Mouse (Mus musculus) megakaryocyte, adult 5-6 weeks (primary cell): ENCODE measurements at regions not wholly inside any gene's neighbourhood (a gene's known extent, or its start where the extent isn't known, plus 50 kb on each side); places are given as distances from the start of the nearest gene placed in this dataset.

Experiments
- ATAC-seq: 2 replicates; pipeline ENCODE4 v1.8.0; 2016; ENCODE audit warnings: mild to moderate bottlenecking, inconsistent platforms; ENCODE audit not compliant: poor library complexity, severe bottlenecking

GRCm38 (mm10) chr17:62292703-62293102 lies 588.4 kb downstream of the Efna5 start:
- no peak for ATAC-seq

- ATAC-seq: no peak
Measured at GRCm38 (mm10) chr17:62287666-62288065, 593.5 kb downstream of the Efna5 start.

- no peak for ATAC-seq
Measured at GRCm38 (mm10) chr17:62287127-62287526, 594.0 kb downstream of the Efna5 start.

GRCm38 (mm10) chr17:62286086-62287080 lies 594.7 kb downstream of the Efna5 start:
- no peak for ATAC-seq

GRCm38 (mm10) chr17:62280201-62280600 lies 600.9 kb downstream of the Efna5 start:
- ATAC-seq: no peak

GRCm38 (mm10) chr17:62271399-62271798 lies 609.7 kb downstream of the Efna5 start:
- no peak for ATAC-seq

- no peak for ATAC-seq
Measured at GRCm38 (mm10) chr17:62269279-62269678, 611.8 kb downstream of the Efna5 start.

GRCm38 (mm10) chr17:62253448-62253847 lies 627.7 kb downstream of the Efna5 start:
- ATAC-seq: no peak

- ATAC-seq: no peak
Measured at GRCm38 (mm10) chr17:62248011-62248410, 633.1 kb downstream of the Efna5 start.

GRCm38 (mm10) chr17:62246650-62247049 lies 634.5 kb downstream of the Efna5 start:
- no peak for ATAC-seq

- ATAC-seq: no peak
Measured at GRCm38 (mm10) chr17:62230939-62231338, 650.2 kb downstream of the Efna5 start.

GRCm38 (mm10) chr17:62210441-62211025 lies 670.6 kb downstream of the Efna5 start:
- ATAC-seq: no peak

- no peak for ATAC-seq
Measured at GRCm38 (mm10) chr17:62202658-62203057, 678.5 kb downstream of the Efna5 start.

- no peak for ATAC-seq
Measured at GRCm38 (mm10) chr17:62200491-62200890, 680.6 kb downstream of the Efna5 start.

- ATAC-seq: no peak
Measured at GRCm38 (mm10) chr17:62199559-62199958, 681.6 kb downstream of the Efna5 start.

- no peak for ATAC-seq
Measured at GRCm38 (mm10) chr17:62178612-62179210, 702.4 kb downstream of the Efna5 start.

GRCm38 (mm10) chr17:62176336-62176735 lies 704.8 kb downstream of the Efna5 start:
- no peak for ATAC-seq

- no peak for ATAC-seq
Measured at GRCm38 (mm10) chr17:62172305-62172704, 708.8 kb downstream of the Efna5 start.

- ATAC-seq: no peak
Measured at GRCm38 (mm10) chr17:62171532-62171931, 709.6 kb downstream of the Efna5 start.

GRCm38 (mm10) chr17:62161457-62161856 lies 719.7 kb downstream of the Efna5 start:
- ATAC-seq: no peak

- no peak for ATAC-seq
Measured at GRCm38 (mm10) chr17:62160301-62160700, 720.8 kb downstream of the Efna5 start.

- ATAC-seq: no peak
Measured at GRCm38 (mm10) chr17:62135050-62135449, 746.1 kb downstream of the Efna5 start.
